Mouse (Mus musculus) adrenal gland, adult 8-10 months (tissue): Measurements from ENCODE around the gene Rnf216. TPM values are rescaled to one million over a fixed set of nuclear protein-coding genes. Genes with fewer than 3 reads are reported as not detected.
A peak's percentile ranks its signal among the peaks of the same experiment; 100 is the strongest.
"Not testable (repeated sequence)": the region's sequence is repeated elsewhere in the genome, so short reads cannot be mapped to it uniquely, and the experiment has no call there.

Experiments used
- DNase-seq: peaks from one replicate; pipeline ENCODE4 v3.0.0; 2022
- total RNA-seq, 4 experiments: library from RNA; stranded (reverse); gene quantifications; 2 replicates each; pipeline ENCODE4 v1.2.4; 2022

Gene Rnf216
- total RNA-seq = 10 to 100 TPM; 41.7 to 58.3 (median 53.6) TPM

- DNase-seq = peak; percentile 91
Measured at GRCm38 (mm10) chr5:143112281-143113246, at the start of gene Rnf216. Rnf216 (minus strand) TSS chr5:143112994.

GRCm38 (mm10) chr5:143155534-143155933 is 42.7 kb upstream of the Rnf216 start:
- no peak for DNase-seq

GRCm38 (mm10) chr5:143153756-143154155 is 41.0 kb upstream of the Rnf216 start:
- no peak for DNase-seq

- no peak for DNase-seq
Measured at GRCm38 (mm10) chr5:143150044-143150443, 37.2 kb upstream of the Rnf216 start.

- DNase-seq = no peak
Measured at GRCm38 (mm10) chr5:143149536-143149935, 36.7 kb upstream of the Rnf216 start.

- no peak for DNase-seq
Measured at GRCm38 (mm10) chr5:143148661-143149060, 35.9 kb upstream of the Rnf216 start.

- DNase-seq = no peak
Measured at GRCm38 (mm10) chr5:143147481-143147880, 34.7 kb upstream of the Rnf216 start, which contains the start of gene Olfr718-ps1. Olfr718-ps1 (minus strand) TSS chr5:143147581.

- no peak for DNase-seq
Measured at GRCm38 (mm10) chr5:143137580-143137979, 24.8 kb upstream of the Rnf216 start.

GRCm38 (mm10) chr5:143135042-143135441 is 22.2 kb upstream of the Rnf216 start:
- DNase-seq = no peak

- DNase-seq = not testable (repeated sequence)
Measured at GRCm38 (mm10) chr5:143134216-143135010, 21.6 kb upstream of the Rnf216 start.

GRCm38 (mm10) chr5:143132935-143133514 is 20.2 kb upstream of the Rnf216 start:
- no peak for DNase-seq

GRCm38 (mm10) chr5:143130342-143130741 is 17.5 kb upstream of the Rnf216 start:
- DNase-seq = no peak

- DNase-seq = no peak
Measured at GRCm38 (mm10) chr5:143129101-143129500, 16.3 kb upstream of the Rnf216 start.

- no peak for DNase-seq
Measured at GRCm38 (mm10) chr5:143127837-143128236, 15.0 kb upstream of the Rnf216 start.

- DNase-seq = no peak
Measured at GRCm38 (mm10) chr5:143126908-143127307, 14.1 kb upstream of the Rnf216 start.

GRCm38 (mm10) chr5:143126089-143126488 is 13.3 kb upstream of the Rnf216 start:
- DNase-seq = no peak

- no peak for DNase-seq
Measured at GRCm38 (mm10) chr5:143125601-143126000, 12.8 kb upstream of the Rnf216 start.

GRCm38 (mm10) chr5:143124805-143125378 is 12.1 kb upstream of the Rnf216 start:
- no peak for DNase-seq

GRCm38 (mm10) chr5:143122673-143123072 is 9.9 kb upstream of the Rnf216 start:
- no peak for DNase-seq

GRCm38 (mm10) chr5:143122125-143122524 is 9.3 kb upstream of the Rnf216 start:
- DNase-seq = no peak

- DNase-seq = no peak
Measured at GRCm38 (mm10) chr5:143106842-143107241, 6.0 kb downstream of the Rnf216 start.

GRCm38 (mm10) chr5:143103231-143103630 is 9.6 kb downstream of the Rnf216 start:
- DNase-seq = peak; percentile 46
